Mouse (Mus musculus): Measurements from ENCODE around the gene Defa17.
"Not testable (repeated sequence)": the region's sequence is repeated elsewhere in the genome, so short reads cannot be mapped to it uniquely, and the experiment has no call there.

Gene Defa17

GRCm38 (mm10) chr8:21655480-21655879, at the start of gene Defa17:
Defa17 (plus strand) TSS chr8:21655780.
- not testable (repeated sequence) for DNase-seq (ENCODE audit: low read depth, low spot score)

- not testable (repeated sequence) for DNase-seq (ENCODE audit: low read depth, low spot score)
Measured at GRCm38 (mm10) chr8:21617883-21618282, 37.7 kb upstream of the Defa17 start, which contains the start of gene Defa26. Defa26 (plus strand) TSS chr8:21618183.

GRCm38 (mm10) chr8:21665497-21665896, 9.9 kb downstream of the Defa17 start, which contains the start of gene Defa34:
Defa34 (plus strand) TSS chr8:21665797.
- not testable (repeated sequence) for DNase-seq (ENCODE audit: low read depth, low spot score)

GRCm38 (mm10) chr8:21703545-21703944, 48.0 kb downstream of the Defa17 start, which contains the start of gene AY761184:
AY761184 (minus strand) TSS chr8:21703645.
- not testable (repeated sequence) for DNase-seq (ENCODE audit: low read depth, low spot score)
